Mouse (Mus musculus): ENCODE data around the gene Stx19.

The Stx19 gene

DNA sequence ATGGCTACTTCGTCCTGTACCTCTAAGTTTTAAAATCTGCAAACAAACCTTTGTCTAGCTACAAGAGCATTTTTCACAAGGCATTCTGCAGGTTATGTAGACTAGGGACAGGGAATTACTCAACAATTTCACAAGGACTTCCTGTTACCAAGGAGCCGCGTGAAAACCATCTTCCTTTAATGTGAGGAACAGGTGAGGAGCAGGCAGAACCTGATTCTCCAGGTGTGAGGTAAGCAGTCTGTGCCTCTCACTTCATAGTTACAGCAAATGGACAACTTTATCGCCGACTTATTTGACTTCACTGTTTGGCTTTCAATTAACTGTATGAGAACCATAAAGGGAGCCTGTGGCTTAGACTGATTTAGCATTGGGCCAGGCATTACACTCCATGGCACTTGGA, at the start of gene Stx19:
Gene Stx19, plus strand, starts transcription at position 186 of the 400 bp plus-strand sequence.
- no peak for DNase-seq (ENCODE audit: low spot score)

DNA sequence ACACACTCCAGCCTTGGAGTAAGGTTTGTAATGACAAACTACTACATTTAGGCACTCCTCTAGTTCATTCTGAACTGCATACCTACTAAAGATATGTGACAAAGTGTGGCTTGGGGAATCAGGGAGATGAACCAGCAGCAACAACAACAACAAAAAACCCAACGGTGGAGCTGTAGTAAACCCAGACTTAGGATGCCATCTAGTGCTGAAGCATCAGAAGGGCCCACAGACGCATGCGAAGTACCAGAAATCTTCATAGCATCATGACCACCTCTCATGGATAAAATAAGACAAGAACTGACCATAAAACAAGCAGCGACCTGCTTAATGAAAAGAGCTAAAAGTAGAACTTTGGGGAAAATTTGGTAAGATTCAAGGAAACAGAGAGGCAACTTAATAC, 41.0 kb upstream of the Stx19 start:
- no peak for DNase-seq (ENCODE audit: low spot score)

DNA sequence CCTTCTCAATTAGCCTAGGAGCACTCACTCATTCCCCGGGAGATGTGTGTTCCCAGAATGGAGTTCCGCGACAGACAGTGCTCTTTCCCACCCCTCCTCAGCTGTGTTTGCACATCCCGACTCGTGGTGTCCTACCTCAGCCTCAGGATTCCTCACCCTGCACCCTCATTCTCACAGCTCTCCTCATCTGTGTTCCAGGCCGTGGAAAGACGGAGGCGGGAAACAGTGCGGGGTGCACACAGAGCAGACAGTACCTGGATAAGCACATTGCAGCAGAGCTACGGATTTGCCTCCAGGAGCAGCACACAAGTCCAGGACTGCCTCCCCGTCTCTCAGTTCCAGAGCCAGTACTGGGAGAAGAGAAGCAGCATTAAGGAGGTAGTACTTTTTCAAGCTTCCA, 38.4 kb upstream of the Stx19 start:
- DNase-seq (ENCODE audit: low spot score): no peak

DNA sequence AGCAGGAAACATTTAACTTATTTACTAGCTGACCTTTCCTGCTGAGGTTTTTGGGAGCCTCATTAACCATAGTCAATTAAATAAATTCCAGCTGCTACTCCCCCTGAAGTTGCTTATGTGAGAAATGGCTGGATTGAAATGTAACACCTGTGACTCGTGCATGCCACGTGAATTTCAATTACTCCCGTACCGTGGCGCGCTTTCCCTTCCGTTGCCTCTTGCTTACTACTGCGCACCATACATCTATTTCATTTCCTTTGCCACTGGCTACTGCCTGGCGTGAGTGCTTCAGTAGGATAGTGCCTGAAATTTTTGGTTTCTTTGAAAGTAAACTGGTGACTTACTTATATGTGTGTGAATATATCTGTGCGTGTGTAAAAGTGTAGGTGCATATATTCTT, 36.2 kb upstream of the Stx19 start:
- no peak for DNase-seq (ENCODE audit: low spot score)

DNA sequence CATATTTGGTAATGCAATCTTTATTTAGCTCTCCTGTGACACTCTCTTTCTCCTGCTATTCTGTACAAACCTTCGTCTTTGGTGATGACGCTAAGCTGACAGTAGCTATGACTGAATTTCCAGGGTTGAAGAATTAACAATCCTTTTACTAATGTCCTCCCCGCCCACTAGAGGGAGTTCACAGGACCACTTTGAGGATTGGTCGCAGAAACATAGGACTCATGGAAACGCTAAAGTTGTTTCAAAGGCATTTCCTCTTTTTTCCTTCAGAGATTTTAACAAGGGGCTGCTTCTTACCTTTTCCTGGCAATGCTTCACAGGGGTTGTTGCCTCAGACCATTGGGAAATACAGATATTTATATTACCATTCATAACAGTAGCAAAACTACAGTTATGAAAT, 32.2 kb upstream of the Stx19 start:
- DNase-seq (ENCODE audit: low spot score): no peak

DNA sequence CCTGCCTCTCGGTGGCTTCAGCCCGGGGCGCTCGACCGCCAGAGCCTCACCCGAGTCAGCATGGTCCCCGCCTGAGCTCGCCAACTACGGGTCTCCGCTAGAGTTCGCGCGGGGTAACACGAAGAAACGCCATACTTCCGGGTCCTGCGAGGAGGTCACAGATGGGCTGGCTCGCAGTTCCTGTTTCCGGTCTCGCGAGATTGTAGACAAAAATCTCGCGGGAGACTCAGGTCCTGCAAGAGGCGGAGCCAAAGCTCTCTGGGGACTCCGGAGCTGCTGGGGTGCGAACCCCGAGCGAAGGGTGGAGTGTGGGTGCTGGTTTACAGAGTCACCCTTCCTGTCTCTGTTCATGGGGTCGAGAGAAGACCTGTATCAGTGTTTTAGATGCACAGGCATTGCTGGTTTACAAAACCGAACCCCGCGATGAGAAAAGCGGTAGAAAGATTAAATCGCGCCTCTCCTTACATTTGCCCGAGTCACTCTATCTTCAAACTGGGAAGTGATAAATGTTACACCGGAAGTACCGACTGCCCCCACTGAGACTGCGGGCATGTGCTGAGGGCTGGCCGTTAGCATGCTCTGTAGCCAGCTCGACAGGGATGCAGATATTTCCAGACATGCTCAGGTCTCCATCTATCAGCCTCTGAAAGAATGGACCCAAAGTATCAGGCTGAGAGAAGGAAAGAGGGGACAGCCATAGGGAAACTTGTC, 27.7 kb upstream of the Stx19 start, which contains the start of gene Nsun3:
Gene Nsun3, minus strand, starts transcription at position 198 of the 711 bp plus-strand sequence.
- peak; percentile 64 for DNase-seq (ENCODE audit: low spot score)

DNA sequence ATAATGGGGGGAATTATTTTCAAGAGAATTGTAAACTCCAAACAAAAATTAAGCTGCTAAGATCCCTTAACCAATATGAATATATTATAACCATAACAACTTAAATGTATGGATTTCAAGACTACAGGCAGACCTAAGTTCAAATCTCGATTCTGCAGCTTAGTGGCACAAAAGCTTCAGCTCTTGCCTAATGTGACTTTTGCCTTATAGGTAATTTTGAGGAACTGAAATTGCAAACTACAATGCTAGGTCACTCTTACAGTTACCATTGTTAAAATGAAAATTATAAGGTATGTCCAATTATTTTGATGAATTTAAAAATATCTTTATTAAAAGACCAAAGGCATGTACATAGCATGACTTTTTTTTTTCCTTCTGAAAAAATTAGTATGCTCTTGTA, 17.9 kb upstream of the Stx19 start:
- no peak for DNase-seq (ENCODE audit: low spot score)

DNA sequence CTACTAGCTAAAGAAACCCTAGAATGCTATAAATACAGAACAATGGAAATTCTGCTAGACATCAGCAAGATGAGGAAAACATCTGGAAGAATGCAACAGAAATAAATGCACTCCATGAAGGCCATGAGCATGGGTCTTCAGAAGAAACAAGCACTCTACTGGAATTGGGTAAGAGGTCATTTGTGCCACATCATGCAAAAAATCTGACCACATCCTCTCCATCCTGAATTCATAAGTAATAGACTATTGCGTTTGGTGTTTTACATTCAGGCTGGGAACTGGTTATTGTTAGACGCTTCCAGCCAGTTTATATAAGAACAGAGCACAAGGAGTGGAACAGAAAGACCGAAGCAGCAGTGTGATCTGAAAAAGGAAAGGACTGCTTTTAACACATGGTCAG, 15.7 kb upstream of the Stx19 start:
- no peak for DNase-seq (ENCODE audit: low spot score)

DNA sequence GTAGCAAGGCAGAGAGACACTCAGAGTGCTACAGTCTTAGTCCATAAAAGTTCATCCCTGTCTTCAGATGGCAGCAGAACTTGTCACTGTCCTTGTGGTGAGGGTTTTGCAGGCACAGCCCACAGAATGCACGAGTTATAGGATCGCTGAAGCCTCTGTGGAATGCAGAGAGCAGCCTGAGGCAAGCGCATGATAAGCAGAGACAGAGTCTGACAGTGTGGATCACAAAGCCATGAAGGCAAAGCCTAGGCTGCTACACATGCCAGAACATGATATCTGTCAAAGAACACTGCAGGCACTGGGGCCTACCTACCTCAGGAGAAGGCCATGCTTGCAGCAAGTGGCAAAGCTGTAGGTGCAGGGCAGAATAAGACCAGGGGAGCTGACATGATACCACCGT, 15.1 kb upstream of the Stx19 start:
- DNase-seq (ENCODE audit: low spot score): no peak

DNA sequence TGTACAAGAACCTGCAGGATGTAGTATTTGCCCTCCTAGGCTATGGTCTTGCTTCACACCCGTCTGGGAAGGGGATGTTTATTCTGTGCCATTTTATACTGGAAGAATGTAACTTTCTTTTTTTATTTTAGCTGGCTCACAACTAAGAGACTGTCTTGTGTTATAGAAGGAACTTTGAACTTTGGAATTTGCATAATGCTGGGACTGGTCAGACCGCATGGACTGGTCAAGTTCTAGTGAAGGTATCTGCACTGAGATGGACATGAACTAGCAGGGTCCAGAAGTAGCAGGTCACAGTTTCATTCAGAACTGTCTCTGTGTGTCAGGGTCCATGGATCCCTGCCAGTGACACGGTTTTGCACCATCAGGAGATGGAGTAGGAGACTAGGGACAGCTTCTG, 14.6 kb upstream of the Stx19 start:
- no peak for DNase-seq (ENCODE audit: low spot score)

DNA sequence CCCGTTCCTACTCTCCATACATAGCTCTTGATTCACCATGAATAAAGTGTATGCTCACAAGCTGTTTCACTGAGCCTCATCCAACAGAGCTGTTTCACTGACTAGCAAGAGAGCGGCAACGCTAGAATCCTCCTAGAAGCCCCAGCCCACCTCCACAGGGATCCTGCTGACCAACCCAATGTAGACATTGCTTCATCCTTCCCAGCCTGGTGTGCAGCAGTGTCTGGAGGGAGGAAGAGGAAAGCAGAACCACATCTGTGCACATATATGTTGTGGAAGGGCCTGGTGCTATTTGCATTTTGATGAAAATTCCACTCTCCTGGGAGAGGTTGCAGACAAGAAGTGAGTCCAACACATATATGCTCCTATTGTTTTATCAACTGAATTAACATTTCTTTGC, 9.9 kb upstream of the Stx19 start:
- DNase-seq (ENCODE audit: low spot score): no peak

DNA sequence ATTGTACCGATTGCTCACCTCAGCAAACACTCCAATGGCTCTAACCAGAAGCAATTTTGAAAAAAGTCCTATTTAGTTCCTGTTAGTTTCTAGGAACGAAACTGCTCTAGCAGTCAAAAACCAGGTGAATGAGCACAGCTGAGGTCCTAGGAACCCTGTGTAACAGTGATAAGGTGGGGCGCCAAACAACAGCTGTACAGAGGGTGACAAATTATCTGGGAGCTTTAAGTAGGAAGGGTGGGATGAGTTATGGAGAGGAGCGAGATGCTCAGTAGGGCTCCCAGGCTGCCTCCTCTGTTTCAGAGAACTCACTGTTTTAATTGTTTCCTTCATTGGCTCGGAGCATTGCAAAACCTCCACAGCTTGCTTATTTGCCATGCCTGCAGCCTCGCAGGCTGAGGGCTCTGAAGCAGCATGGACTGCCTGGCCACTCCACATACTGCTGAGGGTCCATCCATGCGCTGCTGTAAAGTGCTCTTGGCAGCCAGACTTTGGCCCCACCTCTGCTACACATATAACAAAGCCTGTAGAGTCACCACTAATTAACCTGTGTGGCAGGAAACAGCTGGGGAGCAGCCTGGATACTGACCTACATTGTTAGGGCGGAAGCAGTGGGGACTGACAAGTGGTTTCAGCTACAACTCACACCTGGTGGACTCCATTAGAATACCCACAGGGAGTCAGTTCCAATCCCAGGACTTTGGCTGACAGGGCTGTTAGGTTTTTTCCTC, 7.1 kb upstream of the Stx19 start:
- DNase-seq (ENCODE audit: low spot score): no peak

DNA sequence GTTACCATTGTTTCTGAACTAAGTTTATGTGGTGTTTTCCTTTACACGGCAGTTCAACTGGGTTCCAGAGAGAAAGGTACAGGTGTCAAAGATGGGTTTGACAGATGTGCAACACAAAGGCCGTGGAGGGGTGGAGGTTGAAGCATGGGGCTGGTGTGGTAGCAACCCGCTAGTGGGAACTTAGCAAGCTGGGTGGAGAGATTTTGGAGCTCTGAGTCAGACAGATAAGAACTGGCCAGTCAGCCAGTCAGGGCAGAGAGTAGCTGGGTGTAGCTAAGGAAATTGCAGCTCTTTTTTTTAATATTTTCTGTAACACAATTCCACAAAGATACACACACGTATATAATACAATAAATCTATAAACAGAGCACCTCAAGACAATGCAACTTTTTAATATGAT, 3.6 kb upstream of the Stx19 start:
- no peak for DNase-seq (ENCODE audit: low spot score)

DNA sequence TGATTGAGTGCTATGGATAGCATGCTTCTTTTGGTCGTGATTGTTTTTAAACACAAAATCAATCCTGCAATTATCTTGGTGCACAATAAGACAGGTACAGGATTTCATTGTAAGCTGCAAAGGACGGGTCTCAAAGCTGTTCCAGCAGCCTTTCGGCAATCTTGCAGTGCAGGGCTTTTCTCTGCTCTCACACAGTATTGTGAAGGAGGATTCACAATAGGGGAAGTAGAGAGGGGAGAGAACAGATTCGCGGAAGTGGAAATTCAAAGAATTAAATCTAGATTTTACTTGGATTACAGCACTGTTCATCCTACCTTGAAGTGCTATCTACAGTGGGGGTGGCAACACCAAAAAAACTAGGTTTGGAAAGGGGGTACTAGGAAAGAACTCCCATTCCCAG, 686 bp upstream of the Stx19 start:
- no peak for DNase-seq (ENCODE audit: low spot score)

DNA sequence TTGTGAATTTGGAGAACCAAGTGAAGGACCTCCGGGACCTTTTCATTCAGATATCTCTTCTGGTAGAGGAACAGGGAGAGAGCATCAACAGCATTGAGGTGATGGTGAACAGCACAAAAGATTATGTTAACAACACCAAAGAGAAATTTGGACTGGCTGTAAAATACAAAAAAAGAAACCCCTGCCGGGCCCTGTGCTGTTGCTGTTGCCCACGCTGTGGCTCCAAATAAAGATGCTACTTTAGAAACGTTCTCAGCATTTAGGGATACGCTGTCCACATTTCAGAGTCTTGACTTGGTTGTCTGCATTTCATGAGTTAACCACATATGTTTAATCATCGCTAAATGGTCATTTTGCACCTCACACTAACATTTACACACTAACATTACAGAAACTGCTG, 8.0 kb downstream of the Stx19 start:
- DNase-seq (ENCODE audit: low spot score): no peak

DNA sequence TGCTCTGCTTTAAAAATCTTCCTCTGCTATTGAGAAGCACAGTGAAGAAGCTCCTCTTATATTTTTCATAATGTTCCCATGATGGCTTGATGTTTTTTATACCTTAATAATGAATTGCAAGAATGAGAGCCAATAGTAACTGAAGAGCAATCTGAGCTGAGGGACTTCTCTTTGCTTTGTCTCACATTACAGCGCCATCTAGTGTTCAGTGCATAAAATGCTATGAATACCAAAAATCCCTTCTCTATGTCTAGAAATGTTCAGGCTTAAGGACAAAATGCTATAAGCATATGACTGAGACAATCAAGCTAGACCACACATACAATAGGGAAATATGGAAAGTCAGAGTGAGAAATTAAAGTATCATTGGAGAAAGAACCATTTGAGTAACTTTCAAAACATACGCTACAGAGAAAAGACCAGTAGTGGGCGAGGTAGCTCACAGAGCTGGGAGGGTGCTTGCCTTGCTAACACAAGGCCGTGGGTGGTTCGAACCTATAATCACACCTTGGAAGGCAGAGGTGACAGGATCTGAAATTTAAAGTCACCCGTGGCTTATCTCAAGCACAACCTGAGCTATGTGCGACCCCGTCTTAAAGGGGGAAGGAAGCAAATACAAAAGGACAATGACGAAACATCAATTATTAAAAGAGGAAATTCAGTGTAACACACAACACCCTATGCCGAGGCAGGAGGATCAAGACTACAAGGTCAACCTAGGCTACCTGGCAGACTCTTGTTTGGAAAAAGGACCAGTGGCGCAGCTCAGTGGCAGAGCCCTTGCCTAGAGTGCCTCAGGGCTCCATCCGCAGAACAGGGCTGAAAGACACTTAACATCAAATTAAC, 11.9 kb downstream of the Stx19 start:
- no peak for DNase-seq (ENCODE audit: low spot score)

DNA sequence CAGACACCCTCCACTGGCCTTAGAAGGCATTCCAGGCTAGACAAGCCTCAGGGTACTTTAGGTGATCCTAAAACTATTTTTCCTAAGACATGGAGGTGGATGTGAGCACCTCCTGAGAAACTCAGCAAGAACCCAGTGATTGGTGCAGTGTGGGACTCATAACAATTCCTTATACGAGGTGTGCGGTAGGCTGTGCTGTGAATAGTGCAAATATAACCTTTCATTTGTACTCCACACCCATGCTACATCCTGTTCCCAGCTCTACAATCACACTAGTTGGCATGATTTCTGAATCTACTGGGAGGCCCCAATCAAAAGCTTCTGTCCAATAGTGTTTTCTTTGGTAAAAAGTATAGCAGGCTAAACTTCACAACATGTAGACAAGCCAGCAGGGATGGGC, 17.6 kb downstream of the Stx19 start:
- DNase-seq (ENCODE audit: low spot score): no peak

DNA sequence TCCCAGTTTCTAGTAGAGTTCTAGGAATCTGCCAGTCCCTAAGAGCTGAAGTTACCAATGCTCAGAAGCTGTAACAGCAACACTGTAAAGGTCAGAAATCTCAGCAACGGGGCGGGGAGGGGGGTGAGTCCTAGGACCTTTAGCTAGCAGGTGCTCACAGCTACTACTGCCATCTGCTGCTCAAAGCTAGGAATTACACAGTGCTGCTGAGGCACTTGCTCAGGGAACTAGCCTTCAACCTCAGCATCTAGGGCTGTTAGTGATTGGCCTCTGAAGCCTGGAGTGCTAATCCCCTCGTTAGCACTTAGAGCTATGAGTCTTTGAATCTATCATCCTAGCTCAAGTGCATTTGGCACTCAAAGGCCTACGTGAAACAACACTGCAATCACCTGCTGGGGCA, 18.0 kb downstream of the Stx19 start:
- DNase-seq (ENCODE audit: low spot score): no peak

DNA sequence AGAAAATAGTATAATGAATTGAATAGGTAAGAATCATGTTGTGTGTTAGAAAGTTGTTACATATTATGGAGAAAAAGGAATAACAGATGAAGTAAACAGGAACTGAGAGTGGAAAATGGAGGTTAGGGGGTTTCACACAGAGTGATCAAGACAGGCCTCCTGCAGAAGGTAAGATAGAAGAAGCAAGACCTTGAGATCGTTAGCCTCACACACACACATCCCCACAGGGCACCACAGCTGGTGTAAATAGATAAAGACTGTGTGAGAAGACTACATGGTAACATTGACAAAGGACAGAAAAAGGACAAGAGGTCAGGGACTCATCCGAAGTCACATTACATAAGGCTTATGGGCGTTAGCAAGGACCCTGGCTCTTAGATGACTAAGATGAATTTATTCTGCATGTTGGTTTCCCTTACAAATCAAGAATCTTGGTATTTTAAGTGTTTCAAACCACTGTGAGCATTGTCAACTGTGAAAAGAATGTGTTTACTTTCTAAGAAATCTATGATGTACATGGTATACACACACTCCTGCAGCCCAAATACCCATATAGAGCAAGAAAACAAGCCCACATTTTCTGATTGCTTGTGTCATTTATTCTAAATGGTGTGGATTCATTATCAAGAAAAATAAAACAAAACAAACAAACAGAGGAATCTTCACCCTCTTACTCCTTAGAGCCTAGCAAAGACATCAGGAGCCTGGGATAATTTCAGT, 19.7 kb downstream of the Stx19 start:
- no peak for DNase-seq (ENCODE audit: low spot score)

DNA sequence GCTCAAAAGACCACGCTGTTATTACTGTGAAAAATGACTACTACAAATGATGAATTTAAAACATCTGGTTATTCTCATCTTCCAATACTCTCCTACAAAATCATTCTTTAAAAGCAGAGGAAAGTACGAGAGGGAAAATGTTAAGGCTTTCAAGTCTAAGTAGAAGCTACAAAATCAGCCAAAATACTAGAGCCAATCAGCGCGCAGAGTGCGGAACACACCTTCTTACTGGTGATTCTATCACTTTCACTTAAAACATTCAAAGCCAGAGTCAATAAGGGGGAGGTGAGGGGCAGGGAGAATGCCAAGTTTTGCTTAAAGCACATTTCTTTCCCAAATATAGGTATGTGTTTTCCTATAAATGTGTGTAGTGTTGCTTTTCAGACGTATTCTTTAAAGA, 30.9 kb downstream of the Stx19 start:
- no peak for DNase-seq (ENCODE audit: low spot score)

DNA sequence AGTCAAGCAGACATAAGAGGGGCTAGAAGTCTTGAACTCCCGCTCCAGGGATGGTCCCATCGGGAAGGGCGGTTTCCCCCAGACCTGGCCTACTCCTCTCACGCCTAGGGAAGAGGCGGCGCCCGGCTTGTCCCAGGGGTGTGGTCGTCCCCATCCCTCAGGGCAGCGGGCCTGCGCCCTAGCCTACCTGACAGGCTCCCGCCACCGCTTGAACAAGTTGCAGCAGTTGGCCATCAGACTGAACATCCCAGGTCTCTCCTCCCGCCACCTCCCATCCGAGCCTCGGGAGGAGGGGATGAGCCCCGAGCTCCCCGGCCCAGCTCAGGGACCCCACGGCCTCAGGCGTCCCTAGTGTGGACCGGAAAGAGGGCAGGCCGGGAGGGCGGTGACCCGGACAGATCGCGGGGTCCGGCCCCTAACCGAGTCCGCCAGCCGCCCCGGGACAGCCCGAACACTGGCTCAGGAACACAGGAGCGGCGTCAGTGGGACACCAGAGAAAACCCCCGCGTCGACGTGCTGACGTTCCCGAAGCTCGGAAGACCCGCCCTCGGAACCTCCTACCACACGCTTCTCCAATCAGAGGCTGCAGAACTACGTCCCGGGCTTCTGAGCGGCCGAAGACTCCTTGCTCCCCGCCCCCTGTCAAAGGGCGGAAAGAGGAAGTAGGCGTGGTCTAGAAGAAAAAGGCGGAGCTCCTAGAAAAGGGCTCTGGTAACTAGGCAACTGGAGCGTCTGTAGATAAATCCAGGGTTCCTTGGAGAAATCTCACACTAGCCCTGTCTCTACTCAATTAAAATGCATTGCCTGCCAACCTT, 32.2 kb downstream of the Stx19 start, which contains the start of gene Arl13b:
Gene Arl13b, minus strand, starts transcription at position 543 of the 815 bp plus-strand sequence.
- peak; percentile 66 for DNase-seq (ENCODE audit: low spot score)

All from urinary bladder, postnatal 10 days (tissue).